Mouse (Mus musculus) spleen, postnatal 14 days (tissue): Measurements from ENCODE around the gene Krtap1-4.
A peak's percentile ranks its signal among the peaks of the same experiment; 100 is the strongest.
"Not testable (repeated sequence)": the region's sequence is repeated elsewhere in the genome, so short reads cannot be mapped to it uniquely, and the experiment has no call there.

Source experiments
- DNase-seq, 2 experiments: peaks; one replicate each; pipeline ENCODE4 v3.0.0; 2021 to 2022; ENCODE audit warnings: low spot score in 2 of 2

Gene Krtap1-4

DNA sequence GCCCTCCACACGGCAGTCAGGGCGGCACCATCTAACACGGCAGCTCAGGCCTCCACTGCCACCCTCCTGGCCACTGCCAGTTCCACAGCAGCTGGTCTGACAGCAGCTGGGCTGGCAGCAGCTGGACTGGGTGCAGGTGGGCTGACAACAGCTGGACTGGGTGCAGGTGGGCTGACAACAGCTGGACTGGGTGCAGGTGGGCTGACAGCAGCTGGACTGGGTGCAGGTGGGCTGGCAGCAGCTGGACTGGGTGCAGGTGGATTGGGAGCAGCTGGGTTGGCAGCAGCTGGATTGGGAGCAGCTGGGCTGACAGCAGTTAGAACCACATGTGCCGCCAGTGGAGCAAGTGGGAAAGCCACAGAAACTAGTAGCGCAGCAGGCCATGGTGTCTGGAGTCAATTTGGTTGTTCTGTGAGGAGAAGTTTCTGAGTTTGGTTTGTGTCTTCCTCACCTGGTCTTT lies at the start of gene Krtap1-4:
Krtap1-4 (minus strand) TSS at position 410 of the 460 bp plus-strand sequence.
- no peak for DNase-seq

DNA sequence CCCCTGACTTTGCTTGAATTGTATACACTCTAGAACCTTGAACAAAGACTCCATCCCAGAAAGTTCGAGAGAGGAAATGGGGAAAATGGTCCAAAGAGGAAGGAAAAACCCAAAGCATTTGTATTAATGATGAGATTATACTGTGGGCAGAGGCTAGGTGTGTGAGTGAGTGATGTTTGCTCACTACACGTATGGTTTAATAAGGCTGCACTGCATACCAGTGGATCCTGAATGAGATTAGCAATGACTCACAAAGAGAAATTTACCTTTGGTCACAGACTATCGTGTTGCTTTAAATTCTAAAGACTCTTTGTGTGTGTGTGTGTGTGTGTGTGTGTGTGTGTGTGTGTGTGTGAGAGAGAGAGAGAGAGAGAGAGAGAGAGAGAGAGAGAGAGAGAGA lies 47.4 kb upstream of the Krtap1-4 start:
- no peak for DNase-seq

DNA sequence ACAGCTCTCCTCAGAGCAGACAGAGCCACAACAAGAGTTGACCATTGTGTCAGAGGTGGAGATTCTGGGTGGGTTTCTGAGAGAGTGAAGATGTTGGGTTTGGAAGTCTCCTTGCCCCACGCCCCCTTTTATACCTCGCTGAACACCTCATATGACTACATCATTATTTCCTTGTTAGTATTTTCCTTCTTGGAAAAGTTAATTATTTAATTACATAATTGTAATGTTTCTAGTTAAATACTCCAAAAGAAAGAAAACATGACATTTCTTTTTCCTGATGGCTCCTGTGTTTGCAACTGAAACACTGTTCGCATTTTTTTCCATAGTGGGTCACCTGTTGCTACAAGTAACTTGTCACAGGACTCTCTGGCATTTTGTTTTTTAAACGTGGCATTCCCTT lies 44.7 kb upstream of the Krtap1-4 start, which contains the start of gene Krtap4-1:
Krtap4-1 (minus strand) TSS at position 101 of the 400 bp plus-strand sequence.
- DNase-seq: no peak

DNA sequence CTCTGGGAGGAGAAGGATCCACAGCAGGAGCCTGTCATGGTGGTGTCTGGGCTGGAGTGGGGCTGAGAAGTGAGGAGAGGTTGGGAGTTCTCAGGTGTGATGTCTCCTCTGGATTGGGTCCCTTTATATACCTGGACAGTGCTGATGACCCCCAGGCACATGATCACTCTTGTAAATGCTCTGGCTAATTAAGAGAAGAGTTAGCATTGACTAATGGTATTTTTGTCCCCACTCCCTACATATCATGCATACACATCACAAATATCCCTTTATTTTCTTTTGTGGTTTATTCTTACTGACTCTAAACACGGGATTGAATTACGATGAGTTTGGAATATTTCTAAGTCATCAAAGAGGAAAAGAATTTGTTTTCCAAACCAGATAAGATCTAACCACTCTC lies 36.9 kb upstream of the Krtap1-4 start, which contains the start of gene Gm11562:
Gm11562 (minus strand) TSS at position 101 of the 400 bp plus-strand sequence.
- DNase-seq: no peak

DNA sequence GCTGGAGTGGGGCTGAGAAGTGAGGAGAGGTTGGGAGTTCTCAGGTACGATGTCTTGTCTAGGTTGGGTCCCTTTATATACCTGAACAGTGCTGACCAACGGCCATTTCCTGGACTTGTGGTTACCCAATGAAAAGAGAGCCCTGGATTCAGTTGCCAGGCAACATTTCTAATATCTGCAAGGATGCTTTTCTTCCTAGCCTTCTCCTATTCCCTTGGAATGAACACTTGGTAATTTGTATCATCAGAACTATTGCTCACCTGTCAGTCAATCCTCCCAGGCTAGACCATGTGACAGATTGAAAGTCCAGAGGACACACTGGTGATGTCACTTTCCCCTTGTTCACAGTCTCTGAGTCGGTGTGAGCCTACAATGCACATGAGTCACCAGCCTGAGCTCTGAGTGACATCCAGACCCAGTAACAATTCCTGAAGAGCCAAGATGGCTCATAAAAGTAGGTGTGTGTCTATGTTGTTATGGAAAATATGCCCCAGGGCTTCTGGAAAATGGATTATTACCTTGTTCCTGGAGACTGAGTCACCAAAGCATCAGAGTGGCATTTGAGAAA lies 31.4 kb upstream of the Krtap1-4 start, which contains the start of gene Krtap2-4:
Krtap2-4 (minus strand) TSS at position 51 of the 568 bp plus-strand sequence.
- no peak for DNase-seq

DNA sequence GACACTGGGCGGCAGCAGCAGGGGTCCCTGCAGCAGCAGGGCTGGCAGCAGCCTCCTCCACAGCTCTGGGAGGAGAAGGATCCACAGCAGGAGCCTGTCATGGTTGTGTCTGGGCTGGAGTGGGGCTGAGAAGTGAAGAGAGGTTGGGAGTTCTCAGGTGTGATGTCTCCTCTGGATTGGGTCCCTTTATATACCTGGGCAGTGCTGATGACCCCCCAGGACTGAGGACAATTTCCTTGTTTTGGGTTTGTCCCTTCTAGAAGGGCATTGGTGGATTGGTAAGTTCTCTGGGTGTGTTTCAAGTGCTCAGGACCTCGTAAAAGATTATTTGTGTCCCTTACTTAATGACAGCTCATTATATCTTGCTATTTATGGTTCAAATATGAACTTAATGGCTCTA lies 26.6 kb upstream of the Krtap1-4 start, which contains the start of gene Gm11937:
Gm11937 (minus strand) TSS at position 101 of the 400 bp plus-strand sequence.
- DNase-seq: not testable (repeated sequence)

DNA sequence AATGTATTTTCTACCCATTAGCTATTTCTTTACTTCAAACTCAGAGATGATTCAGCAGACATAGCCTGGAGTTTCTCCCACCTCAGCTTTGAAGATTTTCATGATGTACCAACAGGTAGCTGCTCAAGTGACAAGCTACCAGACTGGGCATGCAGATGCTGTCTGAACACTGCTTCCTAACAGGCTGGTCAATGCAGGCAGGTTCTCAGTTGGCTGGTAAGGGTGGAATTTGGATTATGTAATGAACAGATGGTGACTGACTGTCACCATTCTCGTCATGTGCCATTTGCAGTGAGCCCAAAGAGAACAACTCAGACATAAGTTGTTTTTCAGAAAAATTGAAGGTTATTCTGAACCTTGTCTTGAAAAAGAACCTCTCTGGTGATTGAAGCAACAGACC lies 25.7 kb upstream of the Krtap1-4 start:
- DNase-seq: no peak

DNA sequence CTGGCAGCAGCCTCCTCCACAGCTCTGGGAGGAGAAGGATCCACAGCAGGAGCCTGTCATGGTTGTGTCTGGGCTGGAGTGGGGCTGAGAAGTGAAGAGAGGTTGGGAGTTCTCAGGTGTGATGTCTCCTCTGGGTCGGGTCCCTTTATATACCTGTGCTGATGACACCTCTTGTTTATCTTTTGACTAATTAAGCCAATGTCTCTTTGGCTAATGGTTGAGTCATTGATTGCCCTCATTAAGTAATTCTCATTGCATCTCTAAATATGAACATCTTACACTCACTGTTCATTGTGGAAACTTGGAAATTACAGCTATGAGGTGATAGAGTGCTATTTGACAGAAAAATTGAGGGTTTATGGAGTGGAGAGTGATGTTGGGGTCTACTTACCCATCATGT lies 19.8 kb upstream of the Krtap1-4 start, which contains the start of gene Gm11938:
Gm11938 (minus strand) TSS at position 101 of the 400 bp plus-strand sequence.
- DNase-seq: not testable (repeated sequence)

DNA sequence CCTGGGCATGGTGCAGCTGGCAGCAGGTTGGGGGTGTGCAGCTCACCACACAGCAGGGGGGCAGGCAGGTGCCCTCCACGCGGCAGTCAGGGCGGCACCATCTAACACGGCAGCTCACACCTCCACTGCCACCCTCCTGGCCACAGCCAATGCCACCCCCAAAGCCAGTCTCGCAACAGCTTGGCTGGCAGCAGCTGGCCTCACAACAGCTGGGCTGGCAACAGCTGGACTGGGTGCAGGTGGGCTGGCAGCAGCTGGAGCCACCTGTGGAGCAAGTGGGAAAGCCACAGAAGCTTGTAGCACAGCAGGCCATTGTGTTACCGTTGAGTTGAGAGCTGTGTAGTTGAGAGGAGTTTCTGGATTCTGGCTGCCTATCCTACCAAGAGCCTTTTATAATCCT lies 14.3 kb upstream of the Krtap1-4 start, which contains the start of gene Krtap9-3:
Krtap9-3 (minus strand) TSS at position 364 of the 400 bp plus-strand sequence.
- DNase-seq: not testable (repeated sequence)

DNA sequence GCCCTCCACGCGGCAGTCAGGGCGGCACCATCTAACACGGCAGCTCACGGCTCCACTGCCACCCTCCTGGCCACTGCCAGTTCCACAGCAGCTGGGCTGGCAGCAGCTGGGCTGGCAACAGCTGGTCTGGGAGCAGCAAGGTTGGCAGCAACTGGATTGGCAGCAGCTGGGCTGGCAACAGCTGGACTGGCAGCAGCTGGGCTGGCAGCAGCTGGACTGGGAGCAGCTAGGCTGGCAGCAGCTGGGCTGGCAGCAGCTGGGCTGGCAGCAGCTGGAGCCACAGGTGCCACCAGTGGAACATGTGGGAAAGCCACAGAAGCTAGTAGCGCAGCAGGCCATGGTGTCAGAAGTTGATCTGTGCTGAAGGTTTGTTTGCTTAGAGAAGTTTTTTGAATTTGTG lies 7.5 kb upstream of the Krtap1-4 start, which contains the start of gene Krtap1-3:
Krtap1-3 (minus strand) TSS at position 359 of the 400 bp plus-strand sequence.
- no peak for DNase-seq

DNA sequence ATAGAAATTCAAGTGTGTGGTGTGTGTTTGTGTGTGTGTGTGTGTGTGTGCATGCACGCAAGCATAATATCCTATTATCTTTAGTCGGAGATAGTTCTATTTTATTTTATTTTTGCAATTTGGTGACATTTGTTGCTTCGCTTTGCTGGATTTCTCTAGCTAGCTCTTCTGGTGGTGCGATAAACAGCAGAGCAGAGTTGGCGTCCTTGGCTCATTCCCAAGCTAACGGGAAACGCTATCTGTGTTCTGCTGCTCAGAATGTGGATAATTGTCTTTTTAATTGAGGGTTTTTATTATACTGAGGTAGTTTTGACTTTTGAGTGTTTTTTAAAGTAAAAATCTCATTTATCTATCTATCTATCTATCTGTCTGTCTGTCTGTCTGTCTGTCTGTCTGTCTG lies 1.6 kb upstream of the Krtap1-4 start:
- no peak for DNase-seq

DNA sequence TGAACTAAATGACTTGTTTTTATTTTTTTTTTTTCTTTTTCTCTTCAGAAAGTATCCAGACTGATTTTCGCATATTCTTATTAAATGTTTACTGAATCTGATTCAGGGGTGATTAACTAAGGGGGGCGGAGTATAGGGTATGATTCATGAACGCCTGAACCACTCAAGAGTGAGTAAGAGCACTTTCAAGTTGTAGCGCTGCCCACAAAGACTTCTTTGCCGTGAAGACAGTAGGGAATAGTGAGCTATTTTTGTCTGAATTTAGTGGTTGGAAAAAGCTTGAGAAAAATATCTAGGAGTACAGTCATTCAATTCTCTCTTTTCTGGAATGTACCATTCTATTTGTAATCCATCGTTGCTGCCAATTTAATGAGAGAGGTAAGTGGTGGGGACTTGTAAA lies 1.9 kb downstream of the Krtap1-4 start:
- no peak for DNase-seq

DNA sequence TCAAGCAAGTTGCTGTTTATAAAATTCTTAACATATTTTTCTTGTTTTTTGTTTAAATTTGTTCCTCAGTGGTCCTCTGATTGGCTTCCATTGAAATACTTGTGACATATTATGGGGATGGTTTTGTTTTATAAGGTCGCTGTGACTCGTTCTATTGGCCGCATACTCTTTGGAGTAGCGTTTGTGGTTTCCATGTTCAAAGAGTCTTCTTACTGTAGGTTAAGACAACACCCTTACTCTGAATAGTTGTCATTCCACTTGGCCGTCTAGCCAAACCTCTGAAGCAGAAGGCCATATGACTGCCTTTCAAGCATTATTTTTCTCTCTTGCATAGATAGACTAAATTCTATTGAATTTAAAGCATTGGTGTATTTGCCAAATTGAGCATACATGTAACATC lies 2.4 kb downstream of the Krtap1-4 start:
- DNase-seq: no peak

DNA sequence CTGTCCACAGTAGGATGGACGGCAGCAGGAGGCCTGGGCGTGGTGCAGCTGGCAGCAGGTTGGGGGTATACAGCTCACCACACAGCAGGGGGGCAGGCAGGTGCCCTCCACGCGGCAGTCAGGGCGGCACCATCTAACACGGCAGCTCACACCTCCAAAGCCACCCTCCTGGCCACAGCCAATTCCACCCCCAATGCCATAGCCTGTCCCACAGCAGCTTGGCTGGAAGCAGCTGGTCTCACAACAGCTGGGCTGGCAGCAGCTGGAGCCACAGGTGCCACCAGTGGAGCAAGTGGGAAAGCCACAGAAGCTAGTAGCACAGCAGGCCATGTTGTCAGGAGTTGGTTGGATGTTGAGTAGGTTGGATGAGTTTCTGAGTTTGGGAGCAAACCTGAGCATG lies 2.8 kb downstream of the Krtap1-4 start, which contains the start of gene Krtap1-5:
Krtap1-5 (minus strand) TSS at position 381 of the 400 bp plus-strand sequence.
- DNase-seq: no peak

DNA sequence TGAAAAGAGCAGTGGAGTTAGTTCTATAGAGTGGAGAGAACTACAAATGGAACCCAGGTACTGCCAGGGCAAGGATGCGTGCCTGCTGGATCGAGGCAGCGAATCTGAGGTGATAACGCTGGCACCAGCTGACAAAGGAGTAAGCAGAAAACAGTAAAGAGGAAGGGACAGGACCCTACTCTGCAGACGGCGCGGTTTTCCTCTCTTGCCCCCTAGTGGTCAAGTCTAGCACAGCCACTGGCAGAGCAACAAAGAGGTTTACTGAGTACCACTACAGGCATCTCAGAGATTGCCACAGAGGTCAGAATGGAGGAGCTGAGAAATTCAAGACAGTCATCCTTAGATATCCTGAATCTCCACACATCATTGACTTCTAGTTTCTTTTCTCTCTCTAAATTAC lies 9.3 kb downstream of the Krtap1-4 start:
- peak in 1 of 2 experiments; percentile 28 for DNase-seq

DNA sequence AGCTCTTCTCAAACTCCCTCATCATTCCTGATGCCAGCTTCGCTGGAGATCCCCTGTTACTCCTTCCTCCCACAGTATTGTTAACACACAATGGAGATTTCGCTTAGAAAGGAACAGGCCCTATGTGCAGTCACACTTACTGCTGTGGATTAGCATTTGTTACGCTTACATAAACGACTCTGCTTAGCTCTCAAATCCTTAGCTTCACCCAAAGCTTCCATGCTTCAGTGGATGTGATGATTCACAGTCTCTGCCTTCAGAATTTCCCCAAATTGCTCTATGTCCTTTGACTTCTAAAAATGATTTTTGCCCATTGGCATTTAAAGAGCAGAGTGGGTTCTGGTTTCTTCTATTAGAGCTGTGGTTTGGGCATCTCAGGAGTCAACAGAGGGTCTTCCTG lies 10.3 kb downstream of the Krtap1-4 start:
- DNase-seq: no peak

DNA sequence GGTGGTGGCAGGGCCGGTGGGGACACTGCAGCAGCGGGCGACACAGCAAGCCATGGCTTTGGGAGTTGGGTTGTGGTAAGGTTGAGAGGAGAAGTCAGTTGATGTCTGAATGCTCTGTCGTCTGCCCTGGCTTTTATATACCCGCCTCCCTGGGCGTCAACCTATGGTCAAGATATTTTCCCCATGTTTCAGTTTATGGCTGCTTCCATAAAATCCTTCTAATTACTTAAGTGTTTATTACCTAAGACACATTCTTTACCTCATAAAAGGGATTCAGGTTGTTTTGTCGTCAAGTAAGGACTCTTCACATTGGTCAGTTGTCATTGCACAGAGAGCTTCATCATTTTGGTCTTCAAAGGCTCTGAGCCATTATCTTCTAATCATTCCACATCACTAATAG lies 16.9 kb downstream of the Krtap1-4 start, which contains the start of gene Krtap3-1:
Krtap3-1 (minus strand) TSS at position 101 of the 400 bp plus-strand sequence.
- DNase-seq: no peak

DNA sequence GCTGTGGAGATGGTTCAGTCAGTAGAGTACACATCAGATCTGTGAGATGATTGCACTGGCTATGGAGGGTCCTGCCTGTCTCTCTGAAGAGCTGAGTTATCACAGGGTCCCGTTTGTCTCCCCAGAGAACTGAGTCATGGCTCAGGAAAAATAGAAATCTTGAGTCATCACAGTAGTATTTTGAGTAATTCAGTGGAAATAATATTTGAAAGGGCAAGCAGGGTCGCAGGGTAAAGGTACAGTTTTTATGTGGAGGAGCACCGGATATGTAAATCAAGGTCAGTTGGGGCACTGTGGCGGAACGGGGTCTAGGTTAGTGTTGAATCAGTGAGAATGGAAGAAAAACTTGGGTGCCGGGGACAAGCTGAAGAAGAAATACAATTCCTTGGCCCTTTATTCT lies 20.9 kb downstream of the Krtap1-4 start:
- DNase-seq: no peak

DNA sequence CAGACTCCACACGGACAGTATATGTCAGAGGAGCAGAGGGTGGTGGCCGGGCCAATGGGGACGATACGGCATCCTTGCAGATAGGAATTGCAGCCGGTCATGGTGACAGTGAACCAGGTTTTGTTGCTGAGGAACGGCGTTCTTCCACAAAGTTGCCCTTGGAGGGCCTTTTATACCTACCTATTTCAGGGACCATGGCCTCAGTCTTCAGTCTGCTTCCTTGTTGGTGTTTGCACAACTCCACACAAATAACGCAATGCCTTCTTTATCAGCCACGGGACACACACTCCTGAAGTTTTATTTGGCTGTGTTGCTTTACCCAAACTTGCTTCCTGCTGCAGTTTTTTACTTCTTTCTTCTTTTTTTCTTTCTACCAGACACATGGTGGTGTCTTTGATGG lies 24.1 kb downstream of the Krtap1-4 start, which contains the start of gene Gm11939:
Gm11939 (minus strand) TSS at position 101 of the 400 bp plus-strand sequence.
- DNase-seq: no peak

DNA sequence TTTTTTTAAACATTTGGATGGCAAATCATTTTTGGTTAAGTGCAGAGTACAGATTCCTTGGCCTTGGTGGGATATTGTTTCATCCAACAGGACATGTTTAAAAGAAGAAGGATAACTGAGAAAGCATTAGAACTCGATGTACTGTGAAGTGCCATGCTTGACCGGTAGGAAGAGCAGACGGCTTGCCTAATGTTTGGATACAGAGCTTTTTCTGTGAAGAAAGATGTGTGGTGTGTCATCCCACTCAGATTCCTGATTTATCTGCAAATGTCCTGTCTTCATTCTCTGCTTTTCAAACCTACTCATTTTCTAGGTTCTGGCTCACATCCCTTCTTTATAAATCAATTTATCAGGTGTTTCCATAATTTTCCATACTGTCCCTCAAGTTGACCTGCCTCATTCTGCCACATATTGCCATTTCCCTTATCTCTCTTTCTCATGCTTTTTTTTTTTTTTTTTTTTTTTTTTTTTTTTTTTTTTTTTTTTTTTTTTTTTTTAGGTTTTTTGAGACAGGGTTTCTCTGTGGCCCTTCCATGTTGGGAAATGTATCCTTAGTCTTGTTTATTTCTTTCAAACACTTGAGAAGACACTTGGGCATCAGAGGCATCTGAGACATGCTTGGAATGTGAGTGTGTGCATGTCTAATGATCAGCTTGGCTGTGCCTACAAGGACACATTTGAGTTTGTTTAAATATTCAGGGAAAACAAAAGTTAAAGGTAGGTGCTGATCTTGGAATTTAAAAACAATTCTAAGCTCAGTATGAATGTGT lies 25.3 kb downstream of the Krtap1-4 start:
- no peak for DNase-seq

DNA sequence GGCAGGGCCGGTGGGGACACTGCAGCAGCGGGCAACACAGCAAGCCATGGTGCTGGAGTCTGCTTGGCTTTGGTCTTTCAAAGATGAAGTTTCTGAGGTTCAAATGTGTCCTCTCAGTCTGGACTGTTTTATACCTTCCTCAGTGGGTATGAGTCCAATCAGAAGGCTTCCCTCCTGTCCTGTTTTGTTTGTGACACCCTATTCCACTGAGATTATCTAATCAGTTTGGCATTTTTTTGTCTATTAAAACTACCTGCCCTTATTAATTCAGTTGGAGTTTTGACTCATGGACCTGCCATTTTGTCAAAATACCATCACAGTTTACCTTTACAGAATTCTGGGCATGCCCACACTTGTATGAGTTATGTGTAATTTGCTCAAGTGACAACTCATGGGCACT lies 26.7 kb downstream of the Krtap1-4 start, which contains the start of gene Krtap3-2:
Krtap3-2 (minus strand) TSS at position 101 of the 400 bp plus-strand sequence.
- no peak for DNase-seq

DNA sequence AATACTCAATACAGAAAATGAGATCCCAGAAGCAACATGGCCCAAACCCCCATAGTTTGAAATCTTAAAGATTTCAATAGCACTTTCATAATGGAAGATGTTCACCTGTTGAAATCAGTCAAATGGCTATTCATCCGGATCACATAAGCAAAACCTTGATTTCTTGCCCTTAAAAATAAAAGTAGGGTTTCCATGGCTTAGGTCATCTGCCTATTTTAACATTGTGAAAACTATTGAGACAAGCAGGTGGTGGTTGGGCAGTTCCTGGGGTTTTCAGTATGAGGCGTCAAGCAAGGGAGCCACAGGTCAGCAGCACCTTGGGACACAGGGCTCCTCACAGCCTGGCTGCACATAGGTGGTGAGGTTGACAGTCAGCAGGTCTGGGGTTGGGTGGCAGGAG lies 27.3 kb downstream of the Krtap1-4 start:
- no peak for DNase-seq
